Mouse (Mus musculus) embryonic facial prominence, embryonic 11.5 days (tissue): ENCODE data around the gene Bhlha15. TPM values are rescaled to one million over a fixed set of nuclear protein-coding genes. Genes with fewer than 3 reads are reported as not detected.
A peak's percentile ranks its signal among the peaks of the same experiment; 100 is the strongest.

Experiments used
- ATAC-seq: fragments of 200-750 bp; cut with Nextera tagmentation; replicated peaks from 2 replicates; pipeline ENCODE4 v1.8.0; 2017; ENCODE audit warnings: low read depth; ENCODE audit not compliant: insufficient number of reproducible peaks, low FRiP score, low TSS enrichment
- DNase-seq: peaks from one replicate; pipeline ENCODE4 v3.0.0-alpha.2; 2015; ENCODE audit warnings: low spot score
- H3K27ac ChIP-seq: fragments of 300-500 bp; sonication (generic); replicated peaks from 2 replicates; pipeline ENCODE4 v1.5.1; 2014; ENCODE audit warnings: mild to moderate bottlenecking, low read depth, low read length, control low read depth
- H3K27me3 ChIP-seq: fragments of 300-500 bp; sonication (generic); 2 replicates; pipeline ENCODE4 v1.6.1; 2014; ENCODE audit warnings: mild to moderate bottlenecking, low read length, moderate library complexity, mixed read lengths; ENCODE audit not compliant: control insufficient read depth, insufficient read depth
- H3K36me3 ChIP-seq: fragments of 300-500 bp; sonication (generic); replicated peaks from 2 replicates; pipeline ENCODE4 v1.6.1; 2014; ENCODE audit warnings: low read depth, mild to moderate bottlenecking, low read length, moderate library complexity, mixed read lengths; ENCODE audit not compliant: control insufficient read depth, insufficient read depth
- H3K4me1 ChIP-seq: fragments of 300-500 bp; sonication (generic); 2 replicates; pipeline ENCODE4 v1.6.1; 2014; ENCODE audit warnings: low read length, mixed read lengths; ENCODE audit not compliant: control insufficient read depth, insufficient read depth
- H3K4me2 ChIP-seq: fragments of 300-500 bp; sonication (generic); 2 replicates; pipeline ENCODE4 v1.6.1; 2014; ENCODE audit warnings: low read depth, mild to moderate bottlenecking, control low read depth, low read length, moderate library complexity
- H3K4me3 ChIP-seq: fragments of 300-500 bp; sonication (generic); 2 replicates; pipeline ENCODE4 v1.5.1; 2014; ENCODE audit warnings: low read depth, low read length, control low read depth
- H3K9ac ChIP-seq: fragments of 300-500 bp; sonication (generic); replicated peaks from 2 replicates; pipeline ENCODE4 v1.6.1; 2014; ENCODE audit warnings: mild to moderate bottlenecking, control low read depth, low read length
- H3K9me3 ChIP-seq: fragments of 300-500 bp; sonication (generic); replicated peaks from 2 replicates; pipeline ENCODE4 v1.6.1; 2016; ENCODE audit warnings: mild to moderate bottlenecking, low read length, inconsistent platforms, mixed read lengths; ENCODE audit not compliant: control insufficient read depth
- WGBS: fragments of 180-500 bp; shearing (Covaris S2); extraction: QIAGEN DNeasy Blood & Tissue Kit; methylation state at CpG from one replicate; pipeline ENCODE4 v1.1.7; 2014; 5-methylcytosine and 5-hydroxymethylcytosine counted together
- polyA plus RNA-seq: library from polyadenylated mRNA; unstranded; fragments of >200 nt; fragmentation: Nextera tagmentation; extraction: Ambion mirVana; gene quantifications from 2 replicates; pipeline ENCODE4 v1.2.1, GENCODE M21; 2014

Gene Bhlha15
- polyA plus RNA-seq, 1 experiment from 2014 or later = 0.07 TPM

DNA sequence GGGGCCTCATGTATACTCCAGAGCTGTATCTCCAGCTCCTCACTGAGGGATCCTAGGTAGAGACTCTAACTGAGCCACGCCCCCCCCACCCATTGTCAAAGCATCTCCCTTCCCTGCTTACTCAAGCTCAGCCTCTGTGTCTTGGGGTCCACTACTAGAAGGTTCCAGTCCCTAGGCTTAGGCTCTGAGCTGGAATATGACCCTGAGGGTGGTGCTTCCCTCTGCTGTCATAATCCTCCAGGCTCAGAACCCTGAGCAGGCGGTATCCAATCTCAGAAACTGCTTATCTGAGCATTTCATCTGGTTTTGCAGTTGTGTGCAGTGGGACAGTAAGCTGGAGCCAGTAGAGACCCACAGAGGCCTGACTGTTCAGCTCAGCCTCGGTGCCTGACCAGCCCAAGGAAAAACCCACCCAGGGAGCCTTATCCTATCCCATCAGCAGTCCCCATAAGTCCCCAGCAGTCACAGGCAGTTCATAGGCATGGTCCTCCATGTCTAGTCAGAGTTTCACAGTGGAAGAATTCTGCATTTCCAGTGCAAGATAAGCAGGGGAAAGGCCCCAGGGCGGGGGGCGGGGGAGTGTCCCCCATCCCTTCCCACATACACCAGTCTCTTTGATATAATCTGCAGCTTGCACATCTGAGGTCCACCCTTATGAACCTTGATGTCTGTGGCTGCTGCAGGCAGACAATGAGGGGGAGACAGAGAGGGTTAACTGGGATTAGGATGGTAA, 27.8 kb upstream of the Bhlha15 start:
- Histone ChIP-seq H3K27me3 (no peaks in the 10 kb centered on the region), H3K9ac (0 out of 2 replicates have a peak overlapping the region, but pooled peaks have one; percentile 9), H3K4me1 (no peaks in the 10 kb centered on the region), H3K36me3 (no peaks in the 10 kb centered on the region; the same call in 1 of the 2 replicates), H3K4me2 (no peak overlapping the region), H3K9me3 (no peaks in the 10 kb centered on the region), H3K4me3 (no peak overlapping the region), H3K27ac (no peak overlapping the region)
- ATAC-seq (no peak), DNase-seq (no peak)
- 80% methylated on average over 5 of the region's 5 CpGs for WGBS

DNA sequence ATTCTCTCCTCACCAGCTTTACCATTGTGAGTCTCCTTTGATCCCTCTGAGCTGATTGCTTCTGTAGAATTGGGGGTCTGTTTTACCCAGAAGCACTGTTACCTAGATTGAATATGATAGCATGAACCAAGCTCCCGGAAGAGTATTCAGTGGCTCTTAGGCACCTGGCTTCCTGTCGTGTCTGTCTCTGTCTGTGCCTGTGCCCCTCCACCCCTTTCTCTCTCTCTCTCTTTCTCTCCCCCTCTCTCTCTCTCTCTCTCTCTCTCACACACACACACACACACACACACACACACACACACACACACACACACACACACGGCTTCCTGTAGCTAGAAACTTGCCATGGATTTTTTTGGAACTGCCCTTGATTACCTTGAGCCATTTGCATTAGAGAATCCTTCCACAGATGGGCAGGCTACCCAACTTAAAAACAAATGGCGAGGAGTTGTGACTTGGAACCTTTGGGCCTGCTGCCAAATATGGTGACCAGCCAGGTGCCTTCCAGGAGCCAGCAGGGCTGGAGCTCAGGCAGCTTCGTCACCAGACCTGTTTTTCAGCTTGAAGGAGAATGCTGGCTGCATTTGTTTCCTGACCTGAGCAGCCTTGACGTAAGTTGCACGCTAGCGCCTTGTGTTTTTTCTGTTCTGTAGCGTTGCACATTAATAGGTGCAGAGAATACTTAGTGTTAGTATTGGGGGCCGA, 27.1 kb upstream of the Bhlha15 start:
- H3K36me3 ChIP-seq = no peaks in the 10 kb centered on the region; the same call in 1 of the 2 replicates
- H3K4me3 ChIP-seq = no peak overlapping the region
- H3K4me1 ChIP-seq = no peaks in the 10 kb centered on the region
- H3K27me3 ChIP-seq = no peaks in the 10 kb centered on the region
- no peak overlapping the region for H3K27ac ChIP-seq
- no peaks in the 10 kb centered on the region for H3K9me3 ChIP-seq
- ATAC-seq (no peak), DNase-seq (peak; percentile 14)
- H3K9ac ChIP-seq = 0 out of 2 replicates have a peak overlapping the region, but pooled peaks have one; percentile 9
- no peak overlapping the region for H3K4me2 ChIP-seq
- WGBS = 79% methylated on average over 10 of the region's 10 CpGs

DNA sequence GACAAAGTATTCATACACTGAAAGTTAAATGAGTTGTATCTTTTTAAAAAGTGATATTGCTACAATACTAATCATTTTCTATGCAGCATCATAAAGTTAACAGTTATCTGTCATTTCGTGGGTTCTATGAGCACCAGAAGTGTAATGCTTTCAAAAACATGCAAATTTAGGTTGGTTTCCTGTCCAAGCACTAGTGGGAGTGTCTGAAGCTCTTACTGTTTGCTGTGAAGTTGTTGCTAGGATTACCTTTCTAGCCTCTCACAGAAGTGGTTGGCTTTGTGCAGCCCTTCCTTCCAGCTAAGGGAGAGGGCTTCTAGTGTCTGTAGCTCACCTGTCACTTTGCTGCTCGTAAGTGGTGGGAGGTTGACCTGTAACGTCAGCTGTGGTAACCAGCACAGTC, 24.3 kb upstream of the Bhlha15 start:
- Histone ChIP-seq H3K27ac (no peak overlapping the region), H3K4me3 (no peak overlapping the region), H3K36me3 (no peaks in the 10 kb centered on the region; the same call in 1 of the 2 replicates), H3K9ac (no peak overlapping the region), H3K9me3 (no peaks in the 10 kb centered on the region), H3K4me1 (no peaks in the 10 kb centered on the region), H3K27me3 (no peaks in the 10 kb centered on the region), H3K4me2 (no peak overlapping the region)
- 89% methylated on average over 3 of the region's 3 CpGs for WGBS
- ATAC-seq (no peak), DNase-seq (no peak)

DNA sequence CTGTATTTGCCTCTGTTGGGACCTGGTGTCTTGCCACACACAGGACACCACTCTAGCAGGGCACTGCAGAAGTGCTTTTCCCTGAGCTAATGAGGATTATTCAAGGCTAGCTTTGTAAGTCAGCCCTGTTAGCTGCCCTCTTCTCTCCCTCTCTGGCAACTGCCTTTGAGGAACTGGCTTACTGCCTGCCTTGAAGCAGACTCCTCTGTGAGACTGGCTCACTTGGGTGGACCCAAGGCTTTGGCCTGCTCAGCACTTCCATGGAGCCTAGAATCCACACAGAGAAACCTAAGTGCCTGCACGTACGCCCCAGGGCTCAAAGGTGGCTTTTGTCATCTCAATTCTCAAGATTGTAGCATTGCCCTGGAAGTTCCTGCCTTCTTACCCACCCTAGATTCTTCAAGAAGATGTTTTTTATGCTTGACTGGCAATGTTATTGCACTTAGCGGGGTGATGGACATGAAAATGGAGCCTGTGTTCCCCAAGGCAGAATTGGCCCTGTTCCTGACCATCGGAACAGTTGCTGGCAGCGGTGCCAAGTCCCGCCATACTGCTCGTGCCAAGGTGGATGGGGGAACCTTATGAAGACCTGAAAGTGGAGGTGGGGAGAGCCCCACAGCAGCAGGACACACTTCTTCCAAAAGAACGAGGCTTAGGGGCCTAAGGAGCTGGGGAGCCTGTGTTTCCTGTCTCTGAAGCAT, 20.7 kb upstream of the Bhlha15 start:
- Histone ChIP-seq H3K4me3 (no peak overlapping the region), H3K9me3 (no peaks in the 10 kb centered on the region), H3K9ac (no peak overlapping the region), H3K27me3 (no peaks in the 10 kb centered on the region), H3K36me3 (peaks cover 2% of the 10 kb centered on the region), H3K4me2 (no peak overlapping the region), H3K4me1 (no peaks in the 10 kb centered on the region), H3K27ac (no peak overlapping the region)
- WGBS = 88% methylated on average over 8 of the region's 8 CpGs
- DNase-seq (no peak), ATAC-seq (no peak)

DNA sequence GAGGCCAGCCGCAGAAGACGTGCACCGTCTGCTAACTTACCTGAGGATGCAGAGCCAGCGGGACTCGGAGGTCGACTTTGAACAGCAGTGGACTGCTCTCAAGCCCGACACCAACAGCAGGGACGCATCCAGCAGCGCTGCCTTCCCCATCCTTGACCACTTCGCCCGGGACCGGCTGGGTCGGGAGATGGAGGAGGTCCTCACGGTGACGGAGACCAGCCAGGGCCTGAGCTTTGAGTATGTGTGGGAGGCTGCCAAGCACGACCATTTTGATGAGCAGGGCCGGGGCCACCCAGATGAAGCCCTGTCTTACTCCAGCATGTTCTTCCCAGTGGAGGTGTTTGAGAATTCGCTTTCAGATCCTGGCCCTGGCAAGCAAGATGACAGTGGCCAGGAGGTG, 16.4 kb upstream of the Bhlha15 start:
- H3K4me1 ChIP-seq = no peaks in the 10 kb centered on the region
- no peaks in the 10 kb centered on the region for H3K27me3 ChIP-seq
- peaks cover 6% of the 10 kb centered on the region for H3K36me3 ChIP-seq
- no peak overlapping the region for H3K9ac ChIP-seq
- WGBS = 92% methylated on average over 18 of the region's 18 CpGs
- no peak overlapping the region for H3K4me2 ChIP-seq
- H3K9me3 ChIP-seq = no peaks in the 10 kb centered on the region
- no peak for ATAC-seq
- H3K27ac ChIP-seq = no peak overlapping the region
- no peak overlapping the region for H3K4me3 ChIP-seq
- no peak for DNase-seq

DNA sequence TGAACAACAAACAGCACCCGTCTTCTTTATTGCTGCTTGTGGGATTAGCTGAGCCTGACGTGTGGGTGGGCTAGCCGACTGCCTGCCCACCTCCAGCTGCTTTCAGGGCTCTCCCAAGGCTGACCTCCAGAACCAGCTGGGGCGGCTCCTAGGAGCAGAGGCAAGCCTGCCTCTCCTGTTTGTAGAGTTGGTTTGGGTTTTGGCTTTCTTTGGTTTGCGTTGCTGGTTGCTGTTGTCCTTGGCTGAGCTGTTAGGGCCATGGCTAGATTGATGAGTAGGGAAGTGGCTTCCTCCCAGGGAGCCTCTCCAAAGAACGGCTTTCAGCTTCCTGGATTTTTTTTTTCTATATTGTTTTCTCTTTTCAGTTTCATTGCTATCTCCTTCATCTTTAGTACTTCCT, 11.9 kb upstream of the Bhlha15 start:
- H3K4me2 ChIP-seq = no peak overlapping the region
- peaks cover 6% of the 10 kb centered on the region for H3K36me3 ChIP-seq
- no peaks in the 10 kb centered on the region for H3K4me1 ChIP-seq
- no peaks in the 10 kb centered on the region for H3K9me3 ChIP-seq
- H3K27me3 ChIP-seq = no peaks in the 10 kb centered on the region
- H3K27ac ChIP-seq = no peak overlapping the region
- no peak overlapping the region for H3K4me3 ChIP-seq
- ATAC-seq = no peak
- 73% methylated on average over 6 of the region's 6 CpGs for WGBS
- DNase-seq = no peak
- H3K9ac ChIP-seq = no peak overlapping the region

DNA sequence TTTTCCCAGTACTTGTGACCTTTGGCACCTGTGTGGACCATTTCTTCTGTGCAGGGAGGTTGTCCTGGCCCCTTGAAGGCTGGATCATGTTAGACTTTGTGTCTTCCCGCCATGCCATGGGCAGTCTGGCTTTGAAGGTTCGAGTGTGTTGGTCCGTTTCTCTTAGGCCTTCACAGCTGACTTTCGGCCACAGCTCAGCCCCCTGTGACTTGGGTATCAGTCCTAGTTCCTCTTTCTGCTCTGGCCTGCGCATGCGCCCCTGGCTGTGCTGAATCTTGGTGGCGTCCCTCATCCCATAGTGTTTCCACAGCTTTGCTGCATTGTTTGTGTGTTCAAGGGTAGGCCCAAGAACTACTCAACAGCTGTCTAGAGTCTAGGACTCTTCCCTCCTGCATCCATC, 8.8 kb upstream of the Bhlha15 start:
- Histone ChIP-seq H3K27ac (no peak overlapping the region), H3K27me3 (no peaks in the 10 kb centered on the region), H3K4me3 (no peak overlapping the region), H3K9me3 (no peaks in the 10 kb centered on the region), H3K9ac (no peak overlapping the region), H3K4me2 (no peak overlapping the region), H3K4me1 (no peaks in the 10 kb centered on the region), H3K36me3 (no peaks in the 10 kb centered on the region; the same call in 1 of the 2 replicates)
- 93% methylated on average over 7 of the region's 7 CpGs for WGBS
- DNase-seq (no peak), ATAC-seq (no peak)
